Mouse (Mus musculus) MN1 (cell line): Measurements from ENCODE around the gene Gm49425.

ENCODE experiments used
- DNase-seq: peaks from one replicate; pipeline ENCODE4 v3.0.0-alpha.2; 2016; ENCODE audit warnings: low spot score

Gene Gm49425

DNA sequence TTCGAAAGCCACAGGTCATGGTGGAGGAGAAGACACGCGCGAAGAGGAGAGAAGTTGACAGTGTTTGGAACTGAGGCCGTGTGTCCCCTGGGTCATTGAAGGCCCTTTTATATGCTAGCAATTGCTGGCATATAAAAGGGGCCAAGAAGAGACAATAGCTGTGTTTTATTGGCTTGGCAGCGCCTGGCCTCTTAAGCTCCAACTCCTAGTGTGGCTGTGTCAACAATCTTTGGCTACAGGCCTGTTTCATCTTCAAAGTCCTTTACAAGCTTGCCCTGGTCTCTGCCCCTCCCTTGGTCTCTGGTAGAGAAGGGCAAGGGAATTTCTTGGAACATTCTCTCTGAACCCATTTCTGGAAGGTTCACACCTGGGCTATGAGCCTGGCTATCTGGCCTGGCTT is 25.6 kb downstream of the Gm49425 start, which contains the start of gene Krt83:
TSS of gene Krt83 (minus strand) at position 82 of the 400 bp plus-strand sequence.
- DNase-seq = no peak

DNA sequence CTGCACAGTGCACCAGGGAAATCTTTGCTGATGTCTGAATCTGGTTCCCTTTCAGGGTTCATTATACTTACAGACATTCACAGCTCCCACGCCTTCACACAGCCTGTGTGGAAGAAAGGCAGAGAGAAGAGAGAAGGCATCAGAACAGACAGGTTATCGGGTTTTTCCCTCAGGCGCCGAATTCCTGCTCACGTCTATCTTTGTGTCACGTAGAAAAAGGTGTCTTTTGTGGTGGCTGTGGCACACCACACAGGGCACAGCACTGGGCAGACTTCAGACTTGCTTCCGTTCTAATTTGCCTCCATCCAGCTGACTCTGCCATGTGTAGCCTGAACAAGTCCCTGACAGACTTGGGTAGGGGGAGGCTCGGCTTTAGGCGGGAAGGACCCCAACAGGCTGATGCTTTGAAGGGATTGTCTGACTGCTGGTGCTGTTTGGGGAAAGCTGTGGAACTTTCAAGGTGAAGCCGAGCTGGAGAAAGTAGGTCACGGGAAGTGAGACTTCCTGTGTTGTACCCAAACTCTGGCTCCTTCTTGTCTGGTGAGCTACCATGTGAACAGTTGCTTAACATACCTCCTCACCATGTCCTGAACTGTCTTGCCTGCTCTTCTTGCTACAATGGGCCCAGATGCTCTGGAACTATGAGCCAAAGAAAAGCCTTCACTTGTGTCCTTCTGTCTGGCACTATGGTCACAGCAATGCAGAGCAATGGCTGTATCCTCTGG is 31.0 kb downstream of the Gm49425 start:
- no peak for DNase-seq

DNA sequence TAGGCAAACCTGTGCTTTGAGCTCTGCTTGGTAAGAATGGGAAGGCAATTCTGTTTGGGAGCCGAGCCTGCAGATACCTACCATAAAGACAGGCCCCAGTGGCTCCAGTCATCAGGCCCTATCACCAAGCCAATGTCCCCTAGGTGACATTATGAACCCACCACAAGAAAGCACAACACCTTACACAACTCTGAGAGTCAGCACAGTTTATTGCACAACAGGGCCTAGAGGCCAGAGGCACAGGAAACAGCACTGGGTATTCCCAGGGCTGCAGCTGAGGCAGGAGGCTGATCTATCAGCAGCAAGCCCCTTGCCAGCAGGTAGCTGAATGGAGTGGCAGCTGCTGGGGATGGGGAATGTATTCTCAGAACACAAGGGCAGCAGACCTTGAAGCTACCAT is 32.1 kb downstream of the Gm49425 start:
- no peak for DNase-seq

DNA sequence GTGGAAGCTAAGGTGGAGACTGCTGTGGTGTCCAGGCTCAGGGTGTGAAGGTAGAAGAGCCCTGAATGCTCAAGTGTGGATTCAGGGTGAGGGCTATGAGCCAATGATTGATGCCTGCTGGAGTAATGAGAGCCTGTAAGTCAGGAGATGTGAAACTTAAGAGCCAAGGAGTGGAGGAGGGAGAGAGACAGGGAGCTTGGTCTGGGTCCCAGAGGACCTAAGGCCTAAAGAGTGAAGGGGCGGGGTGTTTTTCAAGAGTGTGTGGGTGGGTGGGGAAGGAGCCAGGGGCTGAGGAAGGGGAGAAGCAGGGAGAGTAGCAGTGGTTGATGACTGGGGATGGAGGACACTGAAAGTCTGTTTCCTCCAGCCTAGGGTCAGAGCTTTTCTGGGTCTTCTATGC is 33.4 kb downstream of the Gm49425 start:
- DNase-seq = no peak

DNA sequence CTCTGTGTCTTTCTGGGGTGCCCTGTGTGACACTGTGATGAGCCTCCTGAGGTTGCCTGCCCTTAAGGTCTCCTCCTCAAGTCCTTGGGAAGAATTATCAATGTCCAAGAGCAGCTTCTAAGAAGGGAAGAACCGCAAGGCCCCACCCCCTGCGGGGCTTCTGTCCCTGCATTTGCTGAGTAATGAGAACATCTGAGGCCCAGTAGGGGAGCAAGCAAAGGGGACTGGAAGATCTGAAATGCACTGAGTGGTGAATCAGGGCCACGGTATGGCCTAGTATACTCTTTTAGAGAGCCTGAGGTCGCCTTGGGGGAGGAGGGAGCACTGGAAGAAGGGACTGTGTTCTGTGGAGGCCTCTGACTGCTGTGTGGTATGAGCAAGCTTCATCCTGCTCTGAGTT is 35.0 kb downstream of the Gm49425 start:
- no peak for DNase-seq

DNA sequence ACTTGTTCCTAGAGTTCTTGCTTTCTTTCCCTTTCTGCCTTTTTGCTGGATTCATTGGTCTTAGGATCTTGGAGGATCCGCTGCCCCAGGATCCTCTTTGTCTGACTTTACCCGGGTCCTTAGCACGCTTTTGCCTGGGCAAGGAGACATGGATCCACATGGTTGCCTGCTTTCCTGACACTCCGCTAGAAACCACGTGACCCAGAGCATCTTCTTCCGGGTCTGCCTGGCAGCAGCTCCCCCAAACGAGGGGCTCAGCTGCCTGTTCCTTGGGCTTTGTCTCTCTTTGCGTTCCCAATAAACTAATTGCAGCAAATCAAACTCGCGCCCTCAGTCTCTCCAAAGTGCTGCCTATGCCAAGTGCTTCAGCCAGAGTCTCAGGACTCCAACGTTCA is 37.4 kb downstream of the Gm49425 start:
- no peak for DNase-seq

DNA sequence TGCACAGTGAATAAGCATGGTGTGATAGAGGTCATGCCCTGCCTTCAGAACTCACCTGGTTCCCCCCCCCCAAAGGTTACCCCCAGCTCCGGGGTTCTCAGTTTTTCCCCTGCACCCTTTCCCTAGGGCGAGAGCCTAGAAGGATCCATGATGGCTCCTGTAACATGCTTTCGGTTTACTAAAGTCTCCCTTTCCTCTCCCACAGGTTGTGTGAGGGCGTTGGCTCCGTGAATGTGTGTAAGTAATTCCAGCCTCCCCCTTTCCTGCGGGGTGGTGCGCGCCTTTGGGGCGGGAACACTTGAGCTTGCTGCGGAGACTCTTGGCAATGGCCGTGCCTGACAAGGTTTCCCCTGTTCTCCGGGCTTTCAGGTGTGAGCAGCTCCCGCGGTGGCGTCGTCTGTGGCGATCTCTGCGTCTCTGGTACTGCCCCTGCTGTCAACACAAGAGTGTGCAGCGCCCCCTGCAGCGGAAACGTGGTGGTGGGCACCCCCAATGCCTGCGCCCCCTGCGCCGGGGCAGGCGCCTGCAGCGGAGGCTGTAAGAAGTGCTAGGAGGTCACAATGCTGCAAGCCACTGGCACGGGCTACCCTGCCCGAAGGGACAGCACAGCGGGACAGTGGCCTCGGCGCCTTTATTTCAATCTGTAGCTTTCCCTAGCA is 37.9 kb downstream of the Gm49425 start:
- no peak for DNase-seq

DNA sequence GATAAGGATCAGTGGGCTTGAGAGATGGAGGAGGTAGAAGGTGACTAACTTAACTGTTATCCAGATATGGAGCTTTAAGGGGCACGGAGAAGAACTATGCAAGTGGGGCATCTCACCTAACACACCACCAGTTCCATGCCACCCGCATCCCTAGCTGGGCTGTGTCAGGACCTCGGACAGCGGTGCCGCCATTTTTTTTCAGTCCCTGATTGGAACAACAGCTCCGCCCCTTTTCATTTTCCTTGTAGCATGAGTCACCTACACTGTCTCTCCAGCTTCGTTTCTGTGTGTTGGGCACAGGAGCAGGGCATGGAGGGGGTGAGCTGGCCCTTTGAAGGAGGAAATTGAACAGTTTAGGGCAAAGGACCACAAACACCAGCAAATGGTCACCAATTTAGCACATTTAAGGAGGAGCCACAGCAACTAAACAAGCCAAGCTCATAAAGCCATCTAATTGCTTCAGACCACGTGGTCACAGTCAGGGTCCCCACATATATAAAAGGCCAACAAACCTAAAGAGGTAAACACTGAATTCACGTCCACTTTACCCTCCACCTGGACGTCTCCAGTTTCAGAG is 44.0 kb downstream of the Gm49425 start, which contains the start of gene Krt86:
TSS of gene Krt86 (plus strand) at position 527 of the 577 bp plus-strand sequence.
- DNase-seq = no peak

DNA sequence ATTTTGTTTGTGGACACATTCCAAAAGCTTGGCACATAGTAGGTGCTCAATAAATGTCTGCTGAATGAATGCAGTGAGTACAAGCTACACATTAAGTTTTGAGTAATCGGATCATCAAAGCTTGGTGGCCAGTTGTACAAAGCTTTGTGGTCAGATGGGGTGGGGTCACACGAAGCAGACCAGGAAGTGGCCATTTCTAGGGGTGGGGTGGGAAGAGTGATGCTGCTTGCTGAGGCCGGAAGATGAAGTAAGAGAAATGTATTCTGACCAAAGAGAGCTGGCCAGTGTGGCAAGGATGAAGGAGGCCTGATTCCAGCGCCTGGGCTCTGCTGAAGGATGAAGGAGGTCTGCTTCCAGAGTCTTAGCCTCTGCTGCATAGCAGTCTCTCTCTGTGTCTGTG is 48.0 kb downstream of the Gm49425 start:
- DNase-seq = no peak
